Mouse (Mus musculus) erythroid progenitor cell, adult 5-6 weeks (primary cell): Measurements from ENCODE around the gene Lap3. TPM values are rescaled to one million over a fixed set of nuclear protein-coding genes. Genes with fewer than 3 reads are reported as not detected.

Source experiments
- ATAC-seq: replicated peaks from 2 replicates; pipeline ENCODE4 v1.8.0; 2016; ENCODE audit warnings: moderate number of reproducible peaks, mild to moderate bottlenecking, moderate TSS enrichment, inconsistent platforms; ENCODE audit not compliant: poor library complexity, low FRiP score, severe bottlenecking
- total RNA-seq, 2 experiments: library from RNA; stranded (forward) in 1 of 2; stranded (reverse) in 1 of 2; fragments of 150-400 nt in 1 of 2; fragments of 186-747, 209-891 nt in 1 of 2; gene quantifications; 2 replicates each; pipeline versions ENCODE4 v1.2.3 to v1.2.4; 2015 to 2017; ENCODE audit warnings: low replicate concordance in 2 of 2

Gene Lap3
- total RNA-seq, 2 experiments from 2014 or later = 24.7 to 27.7 TPM

- no peak for ATAC-seq
Measured at GRCm38 (mm10) chr5:45494093-45494755, 1.1 kb downstream of the Lap3 start.

GRCm38 (mm10) chr5:45495429-45495975, 2.3 kb downstream of the Lap3 start:
- no peak for ATAC-seq

- no peak for ATAC-seq
Measured at GRCm38 (mm10) chr5:45496042-45496441, 2.9 kb downstream of the Lap3 start.

GRCm38 (mm10) chr5:45496479-45496878, 3.3 kb downstream of the Lap3 start:
- no peak for ATAC-seq

GRCm38 (mm10) chr5:45496930-45497550, 3.9 kb downstream of the Lap3 start:
- ATAC-seq = no peak

- ATAC-seq = no peak
Measured at GRCm38 (mm10) chr5:45497564-45497963, 4.4 kb downstream of the Lap3 start.

GRCm38 (mm10) chr5:45510071-45510470, 16.9 kb downstream of the Lap3 start:
- ATAC-seq = no peak

GRCm38 (mm10) chr5:45512908-45513307, 19.7 kb downstream of the Lap3 start:
- no peak for ATAC-seq

GRCm38 (mm10) chr5:45513511-45513910, 20.3 kb downstream of the Lap3 start:
- no peak for ATAC-seq

GRCm38 (mm10) chr5:45514599-45514998, 21.4 kb downstream of the Lap3 start:
- no peak for ATAC-seq

GRCm38 (mm10) chr5:45515151-45515743, 22.1 kb downstream of the Lap3 start:
- no peak for ATAC-seq

- ATAC-seq = peak; percentile 96
Measured at GRCm38 (mm10) chr5:45519960-45520808, 27.0 kb downstream of the Lap3 start, which contains the start of gene Med28. Gene Med28 (plus strand): TSS chr5:45520229.

GRCm38 (mm10) chr5:45520809-45521110, 27.6 kb downstream of the Lap3 start:
- ATAC-seq = no peak

- ATAC-seq = no peak
Measured at GRCm38 (mm10) chr5:45521601-45522000, 28.4 kb downstream of the Lap3 start.

- no peak for ATAC-seq
Measured at GRCm38 (mm10) chr5:45525101-45525500, 31.9 kb downstream of the Lap3 start.

- ATAC-seq = no peak
Measured at GRCm38 (mm10) chr5:45526338-45526737, 33.2 kb downstream of the Lap3 start.

- no peak for ATAC-seq
Measured at GRCm38 (mm10) chr5:45529696-45530095, 36.5 kb downstream of the Lap3 start.

GRCm38 (mm10) chr5:45534319-45535098, 41.3 kb downstream of the Lap3 start:
- ATAC-seq = no peak

GRCm38 (mm10) chr5:45535177-45535576, 42.0 kb downstream of the Lap3 start:
- ATAC-seq = no peak
